11 mouse cellular contexts compared by ENCODE assay signal in genomic region chr8:79562669-79563068, GRCm38 (mm10).
DNase-seq lines count a peak whose midpoint lies in the region; ATAC-seq lines count a peak whose summit lies in the region.
"Had no signal": no experiment of that assay in that cellular context is flagged by ENCODE, and none has a peak within 500 bp of the region (broad histone marks: within the 10 kb centered on the region; RNA-seq: fewer than 3 reads in every experiment).

No protein-coding gene starts in this region.

- H3K9me3 ChIP-seq in heart, embryonic 15.5 days (replicated peaks) = no peaks in the 10 kb centered on the region
- H3K9me3 ChIP-seq: stomach, embryonic 15.5 days had no signal

- 66% methylated on average over 8 of the region's 8 CpGs for WGBS in heart, embryonic 15.5 days

- no peaks in the 10 kb centered on the region for H3K36me3 ChIP-seq in heart, embryonic 15.5 days
- H3K36me3 ChIP-seq: stomach, embryonic 15.5 days had no signal

- no peaks in the 10 kb centered on the region for H3K27me3 ChIP-seq in heart, embryonic 15.5 days
- H3K27me3 ChIP-seq: megakaryocyte, embryonic 14.5 days; stomach, embryonic 15.5 days had no signal

- H3K27ac ChIP-seq in heart, embryonic 15.5 days = peak overlapping the region; percentile 93

- no peak overlapping the region for H3K4me3 ChIP-seq in heart, embryonic 15.5 days
- H3K4me3 ChIP-seq: stomach, embryonic 15.5 days had no signal

- no peak for ATAC-seq in heart, embryonic 15.5 days (replicated peaks; ENCODE audit: insufficient number of reproducible peaks, insufficient read depth, low FRiP score, low read depth)
- ATAC-seq: inflammation-experienced regulatory T-cells, adult 6 months had no signal

- no peak overlapping the region for H3K4me2 ChIP-seq in heart, embryonic 15.5 days

- peak; percentile 63 for DNase-seq in gastrocnemius, postnatal 10 days
- no peak for DNase-seq in gastrocnemius, adult 18-20 months (ENCODE audit: low spot score)
- DNase-seq in thymus, postnatal 4 days = peak; percentile 11
- DNase-seq in thymus, postnatal 14 days = no peak
- no peak for DNase-seq in ovary, postnatal 14 days (ENCODE audit: low spot score)
- no peak for DNase-seq in ovary, postnatal 36 days (ENCODE audit: low spot score)
- no peak for DNase-seq in urinary bladder, postnatal 10 days (ENCODE audit: low spot score)

- peaks cover 16% of the 10 kb centered on the region for H3K4me1 ChIP-seq in heart, embryonic 15.5 days (replicated peaks)

- H3K9ac ChIP-seq in heart, embryonic 15.5 days = no peak overlapping the region
- H3K9ac ChIP-seq: stomach, embryonic 15.5 days had no signal

Comparison
In these comparisons a context has a peak if more than half of its experiments do, and no peak if none do; other contexts are left out.
1. DNase-seq: peak in gastrocnemius, postnatal 10 days (single experiment) and thymus, postnatal 4 days (single experiment); none in gastrocnemius, adult 18-20 months (single experiment), thymus, postnatal 14 days (single experiment), ovary, postnatal 14 days (single experiment), ovary, postnatal 36 days (single experiment) and urinary bladder, postnatal 10 days (single experiment).